Mouse (Mus musculus) ES-E14 (cell line): ENCODE data around the gene Tut7.

ENCODE experiments used
- CHD2 ChIP-seq: IDR thresholded peaks from 2 replicates; pipeline ENCODE4 v1.6.1; 2014; ENCODE audit warnings: mild to moderate bottlenecking, low read depth, low read length, inconsistent platforms
- HCFC1 ChIP-seq: IDR thresholded peaks from 2 replicates; pipeline ENCODE4 v1.6.1; 2012; ENCODE audit warnings: low read length, inconsistent platforms, borderline replicate concordance; ENCODE audit not compliant: insufficient read depth
- ZC3H11A ChIP-seq: IDR thresholded peaks from 2 replicates; pipeline ENCODE4 v1.6.1; 2012; ENCODE audit warnings: low read depth, mild to moderate bottlenecking, inconsistent platforms, low read length, borderline replicate concordance

GRCm38 (mm10) chr13:59746711-59747110 is 76.2 kb downstream of the Tut7 start, which contains the start of gene 1700014D04Rik:
- TF ChIP-seq CHD2 (no peak), ZC3H11A (no peak), HCFC1 (no peak)
